Mouse (Mus musculus): ENCODE data around the gene Lgi1.

GRCm38 (mm10) chr19:38280242-38280641, 15.9 kb downstream of the Lgi1 start:
- TF ChIP-seq CTCF (IDR thresholded peaks at IDR 0.05; ENCODE audit: control insufficient read depth, insufficient read depth, insufficient replicate concordance, low read depth, low read length) (no peak), POLR2A (IDR thresholded peaks at IDR 0.05; ENCODE audit: control insufficient read depth, low read depth, low read length) (no peak)

Measured in testis, adult 2 months (tissue).